Mouse (Mus musculus) A20 (cell line): ENCODE results near the gene Spz1.
A peak's percentile ranks its signal among the peaks of the same experiment; 100 is the strongest.

ENCODE experiments used
- DNase-seq: peaks from one replicate; pipeline ENCODE4 v3.0.0-alpha.2; 2011; ENCODE audit warnings: low read depth, low spot score

Spz1 gene

DNA sequence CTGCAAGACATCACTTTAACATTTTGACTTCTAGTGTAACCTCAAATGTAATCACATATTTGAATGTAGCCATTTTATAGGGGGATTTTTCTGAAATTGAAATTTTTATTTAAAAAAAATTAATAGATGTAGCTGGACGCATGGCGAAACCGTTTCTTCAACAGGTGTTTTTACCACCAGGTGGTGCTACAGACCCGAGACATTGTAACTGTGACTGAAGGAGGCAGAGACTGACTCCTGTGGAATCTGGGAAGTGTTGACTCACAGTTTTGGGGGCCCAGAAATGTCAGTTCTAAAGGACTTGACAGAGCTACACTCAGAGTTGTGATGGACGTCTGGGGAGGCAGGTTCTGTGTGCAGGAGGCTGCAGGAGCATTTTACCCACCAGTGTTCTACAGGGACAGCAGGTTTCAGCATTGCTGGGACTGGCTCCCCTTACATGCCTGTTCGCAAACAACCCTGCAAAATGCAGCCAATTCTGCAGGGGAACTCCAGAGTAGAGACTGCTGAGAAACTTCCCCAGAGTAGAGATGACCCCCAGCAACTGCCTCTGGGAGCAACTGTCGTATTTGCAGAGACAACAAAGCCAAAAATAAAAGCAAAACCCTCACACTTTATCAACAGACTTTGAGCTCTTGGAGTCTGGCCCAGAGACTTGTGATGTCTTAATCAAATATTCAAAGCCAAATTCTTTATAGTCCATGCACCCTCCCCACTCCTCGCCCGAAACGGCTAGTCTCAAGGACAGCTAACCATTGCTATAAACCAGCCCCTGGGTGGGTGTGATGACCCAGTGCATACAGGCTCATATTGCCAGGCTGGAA is 4.5 kb upstream of the Spz1 start:
- DNase-seq: peak; percentile 72

DNA sequence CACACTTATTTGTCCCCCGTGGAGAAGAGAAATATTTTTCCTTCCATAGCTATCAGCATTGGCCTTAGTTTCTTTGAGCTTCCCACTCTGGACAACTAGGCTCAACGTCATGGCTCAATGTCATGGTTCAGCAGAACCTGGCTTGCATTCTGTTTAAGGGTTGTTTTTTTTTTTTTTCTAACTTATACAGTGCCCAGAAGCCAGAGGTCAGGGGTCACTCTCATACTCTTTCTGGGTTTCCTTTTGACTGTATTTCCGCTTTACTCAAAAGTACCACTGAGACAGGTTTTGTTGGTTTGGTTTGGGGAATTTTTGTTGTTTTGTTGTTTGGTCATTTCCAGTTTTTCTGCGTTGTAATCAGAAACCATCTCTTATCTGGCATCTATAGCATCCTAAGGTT is 2.2 kb upstream of the Spz1 start:
- DNase-seq: peak; percentile 49

DNA sequence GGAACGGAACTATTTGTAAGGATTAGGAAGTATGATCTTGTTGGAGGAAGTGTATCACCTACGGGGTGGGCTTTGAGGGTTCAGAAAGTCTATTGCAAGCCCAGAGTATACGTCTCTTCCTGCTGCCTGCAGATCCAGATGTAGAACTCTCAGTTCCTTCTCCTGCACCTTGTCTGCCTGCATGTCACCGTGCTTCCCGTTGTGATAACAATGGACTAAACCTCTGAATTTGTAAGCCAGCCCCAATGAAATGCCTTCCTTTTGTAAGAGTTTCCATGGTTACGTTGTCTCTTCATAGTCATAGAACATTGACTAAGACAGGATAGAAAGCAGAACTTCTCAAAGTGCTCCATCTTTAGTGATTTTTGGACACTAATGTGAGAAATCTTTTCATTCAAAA is 716 bp upstream of the Spz1 start:
- peak; percentile 52 for DNase-seq

DNA sequence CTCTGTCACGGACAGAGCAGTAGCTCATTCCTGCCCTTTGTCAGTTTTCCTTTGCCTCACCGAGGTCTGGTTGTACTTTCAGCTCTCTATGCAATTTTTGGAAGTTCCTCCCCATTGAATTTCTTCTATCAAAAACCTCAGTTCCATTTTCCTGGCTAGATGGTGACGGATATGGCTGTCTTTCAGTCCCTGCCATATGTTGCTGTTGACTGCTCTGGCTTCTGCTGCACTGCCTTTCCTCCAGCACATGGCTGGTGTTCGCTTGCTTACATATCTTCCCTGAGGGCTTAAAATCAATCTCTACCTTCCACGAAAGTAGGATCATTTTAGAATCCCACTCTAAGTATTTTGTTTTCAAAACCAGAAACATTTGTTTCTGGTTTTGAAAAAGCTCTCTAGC is 16.5 kb downstream of the Spz1 start:
- DNase-seq: no peak

DNA sequence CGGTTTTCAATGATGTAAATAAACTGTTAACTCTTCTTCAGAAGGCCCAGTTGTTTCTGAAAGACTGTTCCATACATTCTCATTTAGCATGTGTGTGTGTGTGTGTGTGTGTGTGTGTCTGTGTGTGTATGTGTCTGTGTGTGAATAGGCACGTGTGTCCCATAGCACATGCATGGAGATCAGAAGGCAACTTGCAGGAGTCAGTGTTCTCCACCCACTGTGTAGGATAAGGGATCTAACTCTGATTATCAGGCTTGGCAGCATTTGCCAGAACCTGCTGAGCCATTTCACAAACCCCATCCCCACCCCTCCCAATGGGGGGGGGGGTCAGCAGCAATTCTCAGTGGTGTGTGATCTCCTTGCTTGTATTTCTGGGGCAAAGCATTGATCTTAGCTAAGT is 18.7 kb downstream of the Spz1 start:
- DNase-seq: no peak

DNA sequence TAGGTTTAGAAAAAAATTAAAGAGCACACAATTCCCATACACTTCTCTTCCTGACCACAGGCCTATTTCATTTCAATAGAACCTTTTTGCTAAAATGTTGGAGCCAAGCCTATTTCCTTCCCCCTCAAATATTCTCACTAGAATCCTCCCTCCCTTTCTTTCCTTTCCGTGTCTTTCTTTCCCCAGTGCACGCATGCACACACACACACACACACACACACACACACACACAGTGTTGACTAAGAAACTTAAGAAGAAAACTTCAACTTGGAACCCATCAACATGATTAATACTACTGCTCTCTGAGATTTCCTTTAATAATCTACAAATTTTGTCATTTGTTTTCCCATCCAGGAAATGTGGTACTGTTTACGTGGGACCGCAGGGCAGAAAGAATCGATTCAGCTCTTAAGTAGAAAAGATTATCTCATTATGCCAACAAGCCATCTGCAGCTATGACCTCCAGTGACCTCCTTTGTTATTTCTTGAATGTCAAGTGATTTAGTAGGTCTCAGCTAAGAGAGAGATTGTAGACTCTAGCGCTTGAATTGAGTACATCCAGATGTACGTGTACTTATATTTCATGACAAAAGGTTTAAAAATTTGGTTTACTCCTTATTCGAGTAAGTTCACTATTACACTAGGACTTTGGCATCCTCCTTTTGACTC is 19.4 kb downstream of the Spz1 start:
- no peak for DNase-seq

DNA sequence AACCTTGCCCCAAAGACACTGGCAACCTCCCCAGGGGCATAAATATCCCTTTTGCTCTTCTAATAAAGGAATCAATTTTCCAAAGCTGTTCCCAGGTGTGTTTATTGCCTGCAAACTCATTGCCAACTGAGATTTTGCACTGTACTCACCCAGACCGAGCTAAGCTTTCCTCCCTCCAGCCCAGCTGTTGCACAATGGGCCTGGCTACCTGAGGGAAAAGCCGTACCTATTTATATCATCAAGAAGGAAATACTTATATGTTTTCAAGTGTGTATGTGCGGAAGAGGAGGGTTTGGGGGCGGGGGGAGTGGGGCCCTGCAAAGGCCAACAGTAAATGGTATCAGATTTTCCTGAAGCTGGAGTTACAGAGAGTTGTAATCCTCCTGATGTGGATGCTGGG is 28.9 kb downstream of the Spz1 start:
- DNase-seq: no peak

DNA sequence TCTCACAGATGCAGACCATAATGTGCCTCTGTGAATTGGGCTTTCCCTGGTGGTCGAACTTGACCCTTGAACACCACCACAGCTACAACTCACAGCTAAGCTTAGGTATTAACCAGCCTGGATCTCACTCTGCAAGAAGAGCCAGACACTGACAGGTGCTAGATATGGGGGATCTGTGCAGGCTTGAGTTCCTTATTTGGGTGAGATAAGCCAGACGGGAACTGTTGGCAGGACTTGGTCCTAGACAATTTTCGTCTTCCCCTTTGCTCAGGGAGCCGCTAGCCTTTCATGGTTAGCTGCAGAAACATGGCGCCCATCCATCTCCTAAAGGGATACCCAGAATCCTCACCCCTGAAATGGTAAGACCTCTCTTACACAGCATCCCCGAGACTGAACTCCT is 35.0 kb downstream of the Spz1 start:
- DNase-seq: no peak

DNA sequence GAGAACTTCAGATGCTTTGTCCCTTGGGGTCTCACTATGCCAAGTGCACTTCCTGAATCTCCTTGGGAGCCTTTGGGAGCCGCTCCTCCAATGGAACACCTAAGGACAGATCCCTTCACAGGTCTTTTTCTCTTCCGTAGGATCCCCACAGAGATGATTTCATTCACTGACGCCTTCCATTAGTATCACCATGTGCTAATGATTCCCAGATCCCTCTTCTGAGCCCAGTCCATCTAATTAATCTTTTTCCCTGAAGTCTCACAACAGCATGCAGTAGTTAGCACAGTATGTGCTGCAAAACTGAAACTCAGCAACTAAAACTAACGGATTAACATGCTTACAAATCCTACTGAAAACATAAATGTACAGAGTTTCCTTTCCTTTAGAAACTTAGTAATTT is 36.8 kb downstream of the Spz1 start:
- no peak for DNase-seq

DNA sequence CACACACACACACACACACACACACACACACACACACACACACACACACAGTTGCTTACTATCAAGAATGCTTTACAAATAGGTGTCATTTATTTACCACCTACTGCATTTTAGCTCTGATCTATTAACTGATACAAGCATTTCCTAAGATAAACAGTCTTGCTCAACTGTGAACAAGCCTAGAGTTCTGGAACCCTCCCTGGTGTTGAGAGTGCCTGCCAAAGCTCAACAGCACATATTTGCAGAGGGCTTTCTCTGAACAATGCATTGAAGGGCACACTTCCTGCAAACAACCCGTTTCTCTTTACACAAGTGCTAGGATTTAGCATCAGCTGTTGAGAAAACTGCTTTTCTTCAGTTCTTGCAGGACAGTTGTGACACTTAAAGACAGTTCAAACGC is 42.2 kb downstream of the Spz1 start:
- no peak for DNase-seq

DNA sequence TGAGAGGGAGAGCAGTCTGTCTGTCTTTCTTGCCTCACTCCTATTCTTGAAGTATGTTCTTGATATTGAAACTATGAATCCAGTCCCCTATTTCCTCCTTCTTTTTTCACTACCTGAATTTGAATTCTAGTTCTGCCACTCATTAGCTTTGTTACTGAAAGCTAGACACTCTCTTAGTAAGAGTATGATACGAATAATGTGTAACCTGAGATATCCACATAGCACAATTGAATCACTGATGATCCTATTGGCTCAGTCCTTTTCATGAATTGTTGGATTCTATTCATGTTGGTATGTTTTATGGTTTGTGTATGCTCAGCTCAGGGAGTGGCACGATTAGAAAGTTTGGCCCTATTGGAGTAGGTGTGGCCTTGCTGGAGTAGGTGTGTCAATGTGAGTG is 43.8 kb downstream of the Spz1 start:
- peak; percentile 55 for DNase-seq

DNA sequence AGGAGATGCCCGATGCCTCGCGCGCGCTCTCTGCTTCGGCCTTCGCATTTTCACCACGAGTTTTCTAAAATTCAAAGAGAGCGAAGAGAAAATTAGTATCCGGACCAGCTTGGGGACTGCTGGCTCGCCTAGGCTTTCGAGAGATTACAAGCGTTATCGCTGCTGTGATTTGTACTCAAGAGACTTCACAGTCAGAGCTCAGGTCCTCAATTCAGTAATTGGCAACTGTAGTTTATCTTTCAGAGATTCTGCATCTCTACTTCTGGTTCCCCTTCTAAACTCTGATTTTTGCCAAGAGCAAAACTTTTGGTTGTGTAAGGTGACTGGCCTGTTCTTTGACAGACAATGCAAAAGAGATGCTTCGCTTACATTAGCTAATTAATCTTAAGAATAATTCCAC is 44.7 kb downstream of the Spz1 start:
- DNase-seq: no peak

DNA sequence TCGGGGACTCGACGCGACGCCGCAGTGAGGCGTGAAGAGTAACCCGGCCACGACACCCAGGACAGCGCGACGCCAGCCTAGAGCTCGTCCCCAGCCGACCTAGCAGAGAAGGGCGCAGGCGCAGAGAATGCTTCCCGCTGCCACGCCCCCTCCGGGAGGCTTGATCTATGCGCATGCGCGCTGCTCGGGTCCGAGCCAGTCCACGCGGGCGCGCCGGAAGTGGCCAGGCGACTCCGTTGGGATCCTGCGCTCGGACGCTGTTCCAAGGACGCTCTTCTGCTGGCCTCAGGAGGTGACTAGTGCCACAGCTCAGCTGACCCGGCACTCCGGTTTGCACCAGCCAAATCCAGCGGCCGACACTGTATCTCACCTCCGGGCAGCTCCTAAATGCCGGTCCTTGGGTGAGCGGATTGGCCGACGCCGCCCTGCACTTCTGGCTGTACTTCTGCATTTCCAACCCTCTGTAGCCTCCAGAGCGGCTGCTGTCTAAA is 45.2 kb downstream of the Spz1 start, which contains the start of gene Zfyve16:
Zfyve16 (minus strand) TSS at position 148 of the 491 bp plus-strand sequence.
- DNase-seq: peak; percentile 97

DNA sequence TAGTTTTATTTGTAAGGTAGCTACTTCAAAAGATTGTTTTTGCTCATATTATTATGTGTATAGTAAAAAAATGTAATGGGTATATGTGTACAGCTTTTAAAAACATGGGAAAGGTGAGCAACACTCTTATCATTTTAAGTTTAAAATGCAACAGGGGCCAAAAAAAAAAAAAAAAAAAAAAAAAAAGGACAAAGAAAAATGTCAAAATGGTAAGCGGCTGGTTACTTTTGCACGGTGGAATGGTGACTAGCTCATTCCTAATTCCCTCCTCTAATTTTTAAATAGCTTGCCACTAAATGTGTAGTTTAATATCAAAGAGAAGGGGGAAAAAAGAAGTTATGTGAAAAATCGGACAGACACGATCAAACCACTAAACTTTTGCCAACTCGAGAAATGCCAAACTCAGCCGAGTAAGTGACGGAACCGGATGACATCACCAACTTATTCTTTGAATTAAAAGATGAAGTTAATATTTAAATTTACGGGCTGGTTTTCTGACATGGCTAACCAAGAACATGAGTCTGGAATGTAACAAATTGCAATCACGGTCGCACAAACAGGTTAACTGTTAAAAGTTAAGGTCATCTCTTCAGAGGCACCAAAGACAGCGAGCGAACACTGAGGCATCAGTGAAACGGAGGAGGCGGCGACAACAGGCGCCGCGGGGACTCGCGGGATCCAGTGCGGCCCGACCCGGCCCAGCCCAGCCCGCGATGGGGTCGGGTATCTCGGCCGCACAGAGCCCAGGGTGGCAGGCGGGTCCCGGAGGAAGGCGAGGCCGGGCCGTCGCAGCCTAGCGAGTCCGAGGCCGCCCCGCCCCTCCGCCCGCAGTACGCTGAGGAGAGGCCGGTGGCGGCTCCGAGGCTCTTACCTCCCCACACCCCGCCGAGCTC is 45.9 kb downstream of the Spz1 start:
- no peak for DNase-seq
